Mouse (Mus musculus) spleen, adult 2 months (tissue): ENCODE measurements around the gene Eif3l. TPM values are rescaled to one million over a fixed set of nuclear protein-coding genes. Genes with fewer than 3 reads are reported as not detected.

Source experiments
- DNase-seq, 2 experiments: peaks; one replicate each; pipeline versions ENCODE4 v3.0.0 to v3.0.0-alpha.2; 2012 to 2021; ENCODE audit warnings: low spot score in 2 of 2, low read depth in 1 of 2
- H3K27ac ChIP-seq: fragments of 200-500 bp; 2 replicates; pipeline ENCODE4 v1.5.1; 2012; ENCODE audit warnings: low read length, inconsistent platforms; ENCODE audit not compliant: insufficient read depth
- H3K27me3 ChIP-seq: fragments of 200-500 bp; 2 replicates; pipeline ENCODE4 v1.6.1; 2012; ENCODE audit warnings: mild to moderate bottlenecking, moderate library complexity, low read length, inconsistent platforms; ENCODE audit not compliant: control insufficient read depth, insufficient read depth
- H3K36me3 ChIP-seq: fragments of 200-500 bp; 2 replicates; pipeline ENCODE4 v1.6.1; 2012; ENCODE audit warnings: mild to moderate bottlenecking, low read length, inconsistent platforms; ENCODE audit not compliant: control insufficient read depth, insufficient read depth
- H3K4me1 ChIP-seq: fragments of 200-500 bp; 2 replicates; pipeline ENCODE4 v1.6.1; 2011; ENCODE audit warnings: inconsistent platforms; ENCODE audit not compliant: control insufficient read depth, insufficient read depth, insufficient read length
- H3K4me3 ChIP-seq: fragments of 200-500 bp; 2 replicates; pipeline ENCODE4 v1.5.1; 2011; ENCODE audit warnings: mild to moderate bottlenecking, inconsistent platforms; ENCODE audit not compliant: insufficient read depth, insufficient read length; ENCODE audit errors: extremely low read depth
- CTCF ChIP-seq: fragments of 200-500 bp; IDR thresholded peaks from 2 replicates; pipeline ENCODE4 v1.5.1; 2011; ENCODE audit warnings: mild to moderate bottlenecking, inconsistent platforms; ENCODE audit not compliant: insufficient read depth, insufficient read length, insufficient replicate concordance; ENCODE audit errors: extremely low read depth
- POLR2A ChIP-seq: fragments of 200-500 bp; IDR thresholded peaks from 2 replicates; pipeline ENCODE4 v1.6.1; 2011; ENCODE audit warnings: low read depth, low read length, inconsistent platforms
- WGBS: fragments of 180-500 bp; shearing (Covaris S2); methylation state at CpG from one replicate; pipeline ENCODE4 v1.1.7; 2018; 5-methylcytosine and 5-hydroxymethylcytosine counted together
- polyA plus RNA-seq: library from polyadenylated mRNA; depleted of rRNA; stranded (reverse); fragments of >200 nt; gene quantifications from 2 replicates; pipeline ENCODE4 v1.2.3, GENCODE M21; 2012

The Eif3l gene
- polyA plus RNA-seq, 1 experiment: 85.7 TPM

DNA sequence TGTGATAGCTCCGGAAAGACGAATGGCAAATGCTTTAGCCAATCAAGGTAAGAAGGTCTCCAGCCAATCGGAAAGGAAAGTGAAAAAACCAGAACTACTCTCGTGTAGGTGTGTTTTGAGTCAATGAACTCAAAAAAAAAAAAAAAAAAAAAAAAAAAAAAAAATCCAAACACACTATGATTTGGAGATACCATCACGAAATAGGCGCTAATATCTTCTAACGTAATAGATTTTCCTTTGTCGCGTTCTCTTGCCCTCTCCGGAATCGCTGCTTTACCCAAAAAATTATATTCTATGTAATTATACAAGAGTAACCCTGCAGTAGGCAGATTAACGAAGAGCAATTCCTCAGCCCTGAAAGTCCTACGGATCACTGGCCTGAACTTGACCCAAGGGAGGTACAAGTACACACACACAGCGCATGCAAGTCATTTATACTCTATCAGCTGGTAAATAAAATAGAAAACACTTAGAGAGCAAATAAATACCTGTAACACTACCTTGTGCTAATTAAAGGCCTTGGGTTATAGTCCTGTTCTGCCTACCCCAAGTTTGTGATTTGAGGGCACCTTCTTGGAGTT is 11.7 kb upstream of the Eif3l start:
- TF ChIP-seq CTCF (no peak), POLR2A (no peak)
- H3K36me3 ChIP-seq: peaks cover 14% of the 10 kb centered on the region
- H3K4me3 ChIP-seq: peak overlapping the region; percentile 24
- WGBS: 8% methylated on average over 14 of the region's 14 CpGs
- peak overlapping the region; percentile 6; the same call in 1 of the 2 replicates for H3K27ac ChIP-seq
- H3K4me1 ChIP-seq: peaks cover 2% of the 10 kb centered on the region
- DNase-seq: no peak
- H3K27me3 ChIP-seq: no peaks in the 10 kb centered on the region

- Histone ChIP-seq H3K27ac (no peak overlapping the region), H3K4me3 (no peak overlapping the region), H3K4me1 (peaks cover 2% of the 10 kb centered on the region), H3K27me3 (no peaks in the 10 kb centered on the region), H3K36me3 (peaks cover 4% of the 10 kb centered on the region)
- DNase-seq: no peak
- TF ChIP-seq POLR2A: no peak
- no peak for TF ChIP-seq CTCF
- 77% methylated on average over 8 of the region's 8 CpGs for WGBS
Measured at GRCm38 (mm10) chr15:79065086-79065770, 9.8 kb upstream of the Eif3l start.

GRCm38 (mm10) chr15:79066276-79066675 is 8.7 kb upstream of the Eif3l start:
- no peak overlapping the region for H3K27ac ChIP-seq
- 74% methylated on average over 2 of the region's 2 CpGs for WGBS

GRCm38 (mm10) chr15:79067631-79068030 is 7.3 kb upstream of the Eif3l start:
- DNase-seq: no peak
- Histone ChIP-seq H3K4me1 (no peaks in the 10 kb centered on the region; the same call in 1 of the 2 replicates), H3K27ac (no peak overlapping the region), H3K27me3 (no peaks in the 10 kb centered on the region), H3K4me3 (no peak overlapping the region), H3K36me3 (no peaks in the 10 kb centered on the region)
- no peak for TF ChIP-seq POLR2A
- no peak for TF ChIP-seq CTCF
- 80% methylated on average over 3 of the region's 3 CpGs for WGBS

More at GRCm38 (mm10) chr15:79066276-79066675, 8.7 kb upstream of the Eif3l start:
- no peak overlapping the region for H3K4me3 ChIP-seq
- H3K36me3 ChIP-seq: no peaks in the 10 kb centered on the region
- DNase-seq: no peak
- no peak for TF ChIP-seq CTCF
- no peak for TF ChIP-seq POLR2A
- H3K27me3 ChIP-seq: no peaks in the 10 kb centered on the region
- peaks cover 2% of the 10 kb centered on the region for H3K4me1 ChIP-seq

GRCm38 (mm10) chr15:79068416-79068815 is 6.6 kb upstream of the Eif3l start:
- Histone ChIP-seq H3K4me3 (no peak overlapping the region), H3K27me3 (no peaks in the 10 kb centered on the region), H3K27ac (no peak overlapping the region), H3K36me3 (no peaks in the 10 kb centered on the region), H3K4me1 (no peaks in the 10 kb centered on the region; the same call in 1 of the 2 replicates)
- 85% methylated on average over 3 of the region's 3 CpGs for WGBS
- no peak for TF ChIP-seq POLR2A
- no peak for TF ChIP-seq CTCF
- no peak for DNase-seq

GRCm38 (mm10) chr15:79071117-79072039 is 3.6 kb upstream of the Eif3l start:
- H3K36me3 ChIP-seq: 0 out of 2 replicates have a peak, but pooled peaks cover under 1% of the 10 kb centered on the region
- 67% methylated on average over 5 of the region's 5 CpGs for WGBS
- H3K27ac ChIP-seq: no peak overlapping the region
- peaks cover 2% of the 10 kb centered on the region; the same call in 1 of the 2 replicates for H3K4me1 ChIP-seq
- no peak overlapping the region for H3K4me3 ChIP-seq
- peak in 1 of 2 experiments; percentile 26 for DNase-seq
- H3K27me3 ChIP-seq: no peaks in the 10 kb centered on the region
- TF ChIP-seq POLR2A: no peak
- TF ChIP-seq CTCF: peak; percentile 49; the same call in 1 of the 2 replicates
